Comparison of ENCODE assay signal across 9 mouse cellular contexts in genomic region chr7:127194011-127194632, GRCm38 (mm10). TPM values are rescaled to one million over a fixed set of nuclear protein-coding genes. Genes with fewer than 3 reads are reported as not detected.
DNase-seq lines count a peak whose midpoint lies in the region; ATAC-seq and TF ChIP-seq lines count a peak whose summit lies in the region.
"Had no signal": no experiment of that assay in that cellular context is flagged by ENCODE, and none has a peak within 500 bp of the region (broad histone marks: within the 10 kb centered on the region; RNA-seq: fewer than 3 reads in every experiment).

No protein-coding gene starts in this region.

- H3K4me3 ChIP-seq in stomach, embryonic 14.5 days (ENCODE audit: low read depth, low read length): no peak overlapping the region
- H3K4me3 ChIP-seq in stomach, postnatal 0 days (ENCODE audit: low read depth, low read length): no peak overlapping the region
- peak overlapping the region; percentile 81 for H3K4me3 ChIP-seq in limb, embryonic 15.5 days
- no peak overlapping the region; the same call in 1 of the 2 replicates for H3K4me3 ChIP-seq in stomach, embryonic 16.5 days (replicated peaks; ENCODE audit: low read length)

- H3K27me3 ChIP-seq in stomach, embryonic 14.5 days (ENCODE audit: control insufficient read depth, insufficient read depth, low read length): no peaks in the 10 kb centered on the region
- H3K27me3 ChIP-seq in stomach, postnatal 0 days (ENCODE audit: control insufficient read depth, insufficient read depth, low read length): no peaks in the 10 kb centered on the region
- H3K27me3 ChIP-seq in limb, embryonic 15.5 days: no peaks in the 10 kb centered on the region
- no peaks in the 10 kb centered on the region for H3K27me3 ChIP-seq in stomach, embryonic 16.5 days (ENCODE audit: control insufficient read depth, insufficient read depth, low read length)

- no peak overlapping the region for H3K9ac ChIP-seq in stomach, embryonic 14.5 days (replicated peaks; ENCODE audit: low read depth, low read length)
- H3K9ac ChIP-seq in stomach, postnatal 0 days (ENCODE audit: low read length): no peak overlapping the region
- no peak overlapping the region for H3K9ac ChIP-seq in limb, embryonic 15.5 days
- peak overlapping the region; percentile 86; the same call in 1 of the 2 replicates for H3K9ac ChIP-seq in stomach, embryonic 16.5 days (ENCODE audit: low read length)

- H3K27ac ChIP-seq in stomach, embryonic 14.5 days (ENCODE audit: low read length): no peak overlapping the region
- no peak overlapping the region for H3K27ac ChIP-seq in stomach, postnatal 0 days (replicated peaks)
- H3K27ac ChIP-seq in limb, embryonic 15.5 days: no peak overlapping the region
- H3K27ac ChIP-seq in stomach, embryonic 16.5 days (ENCODE audit: low read length): no peak overlapping the region

- peak overlapping the region; percentile 45 for H3K4me2 ChIP-seq in stomach, embryonic 14.5 days (replicated peaks; ENCODE audit: low read depth, low read length)
- no peak overlapping the region for H3K4me2 ChIP-seq in stomach, postnatal 0 days (replicated peaks; ENCODE audit: low read depth)
- peak overlapping the region; percentile 83 for H3K4me2 ChIP-seq in limb, embryonic 15.5 days
- peak overlapping the region; percentile 93; the same call in 1 of the 2 replicates for H3K4me2 ChIP-seq in stomach, embryonic 16.5 days (ENCODE audit: low read depth, low read length)

- no peaks in the 10 kb centered on the region for H3K9me3 ChIP-seq in stomach, embryonic 14.5 days (ENCODE audit: control insufficient read depth, low read depth, low read length)
- no peaks in the 10 kb centered on the region for H3K9me3 ChIP-seq in stomach, postnatal 0 days (ENCODE audit: control insufficient read depth, low read length)
- H3K9me3 ChIP-seq in limb, embryonic 15.5 days: no peaks in the 10 kb centered on the region
- no peaks in the 10 kb centered on the region for H3K9me3 ChIP-seq in stomach, embryonic 16.5 days (replicated peaks; ENCODE audit: control insufficient read depth, low read length)

- H3K4me1 ChIP-seq in stomach, embryonic 14.5 days (ENCODE audit: control insufficient read depth, insufficient read depth, low read length): peaks cover 18% of the 10 kb centered on the region
- peaks cover 3% of the 10 kb centered on the region; the same call in 1 of the 2 replicates for H3K4me1 ChIP-seq in stomach, postnatal 0 days (replicated peaks; ENCODE audit: control insufficient read depth, insufficient read depth)
- H3K4me1 ChIP-seq in limb, embryonic 15.5 days: peaks cover 25% of the 10 kb centered on the region
- peaks cover 23% of the 10 kb centered on the region for H3K4me1 ChIP-seq in stomach, embryonic 16.5 days (ENCODE audit: control insufficient read depth, insufficient read depth, low read length)

- DNase-seq in heart, adult 11 months: peak; percentile 91
- no peak for DNase-seq in heart, adult 8-10 months (ENCODE audit: low spot score)
- DNase-seq in stomach, postnatal 0 days (ENCODE audit: low spot score): no peak
- no peak for DNase-seq in yolk sac, embryonic 10.5 days (ENCODE audit: low spot score)
- no peak for DNase-seq in embryo, embryonic 10.5 days (ENCODE audit: low spot score)

- WGBS in stomach, embryonic 14.5 days: 86% methylated on average over 17 of the region's 17 CpGs
- 90% methylated on average over 17 of the region's 17 CpGs for WGBS in stomach, postnatal 0 days
- 92% methylated on average over 17 of the region's 17 CpGs for WGBS in limb, embryonic 15.5 days
- 87% methylated on average over 17 of the region's 17 CpGs for WGBS in stomach, embryonic 16.5 days

- peaks cover 52% of the 10 kb centered on the region for H3K36me3 ChIP-seq in stomach, embryonic 14.5 days (ENCODE audit: control insufficient read depth, insufficient read depth, low read length)
- H3K36me3 ChIP-seq in stomach, postnatal 0 days (ENCODE audit: control insufficient read depth, insufficient read depth, low read length): peaks cover 14% of the 10 kb centered on the region; the same call in 1 of the 2 replicates
- H3K36me3 ChIP-seq in limb, embryonic 15.5 days: peaks cover 61% of the 10 kb centered on the region
- H3K36me3 ChIP-seq in stomach, embryonic 16.5 days (ENCODE audit: control insufficient read depth, insufficient read depth, low read length): peaks cover 22% of the 10 kb centered on the region

- TF ChIP-seq EP300 in stomach, postnatal 0 days (optimal IDR thresholded peaks at IDR 0.05): no peak

- no peak for TF ChIP-seq CTCF in stomach, postnatal 0 days (IDR thresholded peaks at IDR 0.05; ENCODE audit: low read depth)

- no peak for ATAC-seq in stomach, embryonic 14.5 days (ENCODE audit: insufficient number of reproducible peaks, insufficient read depth, low FRiP score, low read depth)
- no peak for ATAC-seq in stomach, postnatal 0 days (ENCODE audit: low FRiP score, low TSS enrichment)
- ATAC-seq in limb, embryonic 15.5 days (ENCODE audit: insufficient number of reproducible peaks, low FRiP score, low TSS enrichment, low read depth): no peak
- ATAC-seq in stomach, embryonic 16.5 days (ENCODE audit: insufficient read depth, low FRiP score): no peak
- ATAC-seq: CD4-positive, CD25-positive, alpha-beta regulatory T cell, adult 4 months had no signal

RNA-seq across cellular contexts. Expression of gene Cd2bp2, which starts 1.7 kb away (rescaled TPM):
- total RNA-seq in heart, adult 8-10 months (2022): 10 to 100 TPM; 36.2 to 45.1 (median 40.6) TPM
- polyA plus RNA-seq in stomach, embryonic 14.5 days (2014; fragmentation: Nextera tagmentation; extraction: Ambion mirVana): 44.6 and 49.5 TPM in 2 replicates
- polyA plus RNA-seq in stomach, postnatal 0 days (2015; fragmentation: Nextera tagmentation; extraction: Ambion mirVana): 22.8 and 25.2 TPM in 2 replicates
- 53.6 and 55.1 TPM in 2 replicates for polyA plus RNA-seq in limb, embryonic 15.5 days (2015; fragmentation: Nextera tagmentation; extraction: Ambion mirVana)
- polyA plus RNA-seq in stomach, embryonic 16.5 days (2015; fragmentation: Nextera tagmentation; extraction: Ambion mirVana): 43.7 and 47.7 TPM in 2 replicates

RNA-seq across cellular contexts. Expression of gene Tbc1d10b, which starts 14.1 kb away (rescaled TPM):
- 10 to 100 TPM; 17.4 to 24.4 (median 23.0) TPM for total RNA-seq in heart, adult 8-10 months (2022)
- polyA plus RNA-seq in stomach, embryonic 14.5 days (2014; fragmentation: Nextera tagmentation; extraction: Ambion mirVana): 15.1 and 18.7 TPM in 2 replicates
- 11.7 and 12.1 TPM in 2 replicates for polyA plus RNA-seq in stomach, postnatal 0 days (2015; fragmentation: Nextera tagmentation; extraction: Ambion mirVana)
- polyA plus RNA-seq in limb, embryonic 15.5 days (2015; fragmentation: Nextera tagmentation; extraction: Ambion mirVana): 24.6 and 25.5 TPM in 2 replicates
- 15.4 and 15.7 TPM in 2 replicates for polyA plus RNA-seq in stomach, embryonic 16.5 days (2015; fragmentation: Nextera tagmentation; extraction: Ambion mirVana)

RNA-seq across cellular contexts. Expression of gene Mylpf, which starts 14.6 kb away (rescaled TPM):
- total RNA-seq in heart, adult 8-10 months (2022): 10 to 100 TPM in 1 of 4 experiments, 1 to 10 TPM in 3; 6.2 to 14.1 (median 8.2) TPM
- polyA plus RNA-seq in stomach, embryonic 14.5 days (2014; fragmentation: Nextera tagmentation; extraction: Ambion mirVana): 9.7 TPM in 2 replicates
- 11.7 and 15.9 TPM in 2 replicates for polyA plus RNA-seq in stomach, postnatal 0 days (2015; fragmentation: Nextera tagmentation; extraction: Ambion mirVana)
- polyA plus RNA-seq in limb, embryonic 15.5 days (2015; fragmentation: Nextera tagmentation; extraction: Ambion mirVana): 422 and 1,232 TPM in 2 replicates
- 23.9 and 312 TPM in 2 replicates for polyA plus RNA-seq in stomach, embryonic 16.5 days (2015; fragmentation: Nextera tagmentation; extraction: Ambion mirVana)

RNA-seq across cellular contexts. Expression of gene Zfp553, which starts 38.7 kb away (rescaled TPM):
- total RNA-seq in heart, adult 8-10 months (2022): 1 to 10 TPM; 5.2 to 6.4 (median 5.8) TPM
- 22.9 and 24.4 TPM in 2 replicates for polyA plus RNA-seq in stomach, embryonic 14.5 days (2014; fragmentation: Nextera tagmentation; extraction: Ambion mirVana)
- 11.4 and 12.2 TPM in 2 replicates for polyA plus RNA-seq in stomach, postnatal 0 days (2015; fragmentation: Nextera tagmentation; extraction: Ambion mirVana)
- polyA plus RNA-seq in limb, embryonic 15.5 days (2015; fragmentation: Nextera tagmentation; extraction: Ambion mirVana): 37.3 and 38.4 TPM in 2 replicates
- 27.1 and 28.5 TPM in 2 replicates for polyA plus RNA-seq in stomach, embryonic 16.5 days (2015; fragmentation: Nextera tagmentation; extraction: Ambion mirVana)

RNA-seq across cellular contexts. Expression of gene Sept1, which starts 38.8 kb away (rescaled TPM):
- total RNA-seq in heart, adult 8-10 months (2022): 1 to 10 TPM; 2.1 to 3.9 (median 2.6) TPM
- 14.9 and 16.5 TPM in 2 replicates for polyA plus RNA-seq in stomach, embryonic 14.5 days (2014; fragmentation: Nextera tagmentation; extraction: Ambion mirVana)
- 7.0 and 7.9 TPM in 2 replicates for polyA plus RNA-seq in stomach, postnatal 0 days (2015; fragmentation: Nextera tagmentation; extraction: Ambion mirVana)
- 19.6 and 22.7 TPM in 2 replicates for polyA plus RNA-seq in limb, embryonic 15.5 days (2015; fragmentation: Nextera tagmentation; extraction: Ambion mirVana)
- polyA plus RNA-seq in stomach, embryonic 16.5 days (2015; fragmentation: Nextera tagmentation; extraction: Ambion mirVana): 14.7 and 15.0 TPM in 2 replicates
